Mouse (Mus musculus): ENCODE data around the gene Rnf44.

- no peak for TF ChIP-seq POLR2A (IDR thresholded peaks at IDR 0.05; ENCODE audit: insufficient read depth, low read length)
- no peak for TF ChIP-seq CTCF (IDR thresholded peaks at IDR 0.05; ENCODE audit: low read depth, low read length)
- TF ChIP-seq EP300 (IDR thresholded peaks at IDR 0.05; ENCODE audit: insufficient read depth, low read depth, low read length), result no peak
Measured at GRCm38 (mm10) chr13:54684140-54684896, 9.4 kb downstream of the Rnf44 start.
